Mouse (Mus musculus) brain, embryonic 14.5 days (tissue): ENCODE measurements around the gene Sash3.

Experiments used
- CTCF ChIP-seq: fragments of 200-500 bp; IDR thresholded peaks from 2 replicates; pipeline ENCODE4 v1.5.1; 2012; ENCODE audit warnings: inconsistent platforms, mild to moderate bottlenecking, moderate library complexity, borderline replicate concordance; ENCODE audit not compliant: insufficient read depth, insufficient read length; ENCODE audit errors: extremely low read depth
- POLR2A ChIP-seq: fragments of 200-500 bp; IDR thresholded peaks from 2 replicates; pipeline ENCODE4 v1.6.1; 2012; ENCODE audit warnings: mild to moderate bottlenecking, inconsistent platforms, borderline replicate concordance; ENCODE audit not compliant: poor library complexity, insufficient read depth, insufficient read length, severe bottlenecking; ENCODE audit errors: extremely low read depth

DNA sequence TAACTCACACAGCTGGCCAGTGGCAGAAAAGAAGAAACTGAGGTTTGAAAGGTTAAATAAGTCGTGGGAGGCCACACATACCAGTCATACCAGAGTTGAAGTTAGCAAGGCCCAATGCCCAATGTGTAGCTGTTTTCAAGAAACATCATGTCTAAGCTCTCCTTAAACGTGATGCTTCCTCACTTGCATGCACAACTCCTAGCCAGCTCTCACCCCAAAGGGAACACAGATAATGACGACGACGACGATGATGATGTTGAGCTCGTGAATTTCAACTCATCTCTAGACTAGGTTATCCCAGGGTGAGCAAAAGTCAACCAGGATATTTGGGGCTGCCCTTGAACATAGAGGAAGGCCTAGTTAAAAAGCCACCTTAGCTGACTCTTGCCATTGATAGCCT, 5.9 kb downstream of the Sash3 start:
- TF ChIP-seq CTCF, result no peak
- no peak for TF ChIP-seq POLR2A
